Mouse (Mus musculus): ENCODE results near the gene Gale.
"Not testable (repeated sequence)": the region's sequence is repeated elsewhere in the genome, so short reads cannot be mapped to it uniquely, and the experiment has no call there.

Gale gene

DNA sequence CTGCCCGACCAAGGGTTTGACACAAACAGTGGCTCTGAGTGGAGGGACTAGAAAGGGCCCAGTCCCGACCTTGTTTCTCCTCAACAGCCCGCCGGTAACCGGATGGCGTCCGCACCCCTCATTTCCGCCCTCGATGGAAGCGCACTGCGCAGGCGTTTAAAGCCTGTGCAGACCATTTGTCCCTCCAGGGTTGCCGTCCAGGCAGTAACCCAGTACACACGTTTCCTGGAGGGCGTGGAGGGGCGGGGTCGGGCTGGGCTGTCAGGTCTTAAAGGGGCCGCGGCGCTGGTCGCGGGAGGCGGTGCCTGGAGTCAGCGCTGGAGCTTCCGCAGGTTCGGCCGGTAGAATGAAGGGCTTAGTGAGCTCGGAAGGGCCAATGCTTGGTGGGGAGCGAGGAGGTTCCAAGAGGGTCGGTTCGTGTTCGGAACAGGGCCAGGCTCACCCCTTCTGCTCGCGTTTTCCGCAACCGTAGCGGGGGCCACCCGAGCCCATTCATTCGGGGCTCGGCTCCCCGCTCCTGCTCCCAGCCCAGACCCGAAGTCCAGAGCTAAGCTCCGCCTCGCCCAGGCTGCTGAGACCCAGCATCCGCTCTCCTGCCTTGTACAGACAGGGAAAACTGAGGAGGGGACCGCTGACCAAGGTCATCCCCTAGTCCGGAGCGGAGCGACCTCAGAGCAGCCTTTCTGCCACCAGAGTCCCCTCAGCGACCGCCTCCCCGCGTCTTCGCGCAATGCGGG lies at the start of gene Gale:
Gene Gale (plus strand): TSS at position 271 of the 737 bp plus-strand sequence.
- in situ Hi-C loops (cut with MboI; ENCODE audit: low sequenced_read_pairs): no loop called here

- in situ Hi-C loops (cut with MboI; ENCODE audit: low sequenced_read_pairs): loop anchor here (5.0 kb wide), 1 partner anchor 36 kb away; no protein-coding TSS in a partner anchor
Measured at GRCm38 (mm10) chr4:135918635-135919279, 44.8 kb upstream of the Gale start.

DNA sequence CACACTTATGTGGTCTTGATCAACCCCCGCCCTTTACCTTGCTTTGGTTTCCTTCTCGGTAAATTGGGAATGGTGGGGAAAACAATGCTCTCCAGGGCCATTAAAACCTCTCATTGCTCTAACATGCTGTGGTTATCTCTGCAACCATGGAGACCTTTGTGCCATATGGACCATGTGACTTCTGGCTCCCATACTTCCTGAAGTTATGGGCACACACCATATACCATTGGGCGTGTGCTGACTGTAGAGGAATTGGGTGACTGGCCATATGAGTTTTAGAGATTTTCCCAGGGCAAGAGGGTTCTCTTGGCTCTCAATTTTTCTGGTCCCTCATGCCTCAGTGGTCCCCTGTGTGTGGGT lies 44.3 kb upstream of the Gale start:
- in situ Hi-C loops (cut with MboI; ENCODE audit: low sequenced_read_pairs): loop anchor here (5.0 kb wide), 1 partner anchor 37 kb away; no protein-coding TSS in a partner anchor

DNA sequence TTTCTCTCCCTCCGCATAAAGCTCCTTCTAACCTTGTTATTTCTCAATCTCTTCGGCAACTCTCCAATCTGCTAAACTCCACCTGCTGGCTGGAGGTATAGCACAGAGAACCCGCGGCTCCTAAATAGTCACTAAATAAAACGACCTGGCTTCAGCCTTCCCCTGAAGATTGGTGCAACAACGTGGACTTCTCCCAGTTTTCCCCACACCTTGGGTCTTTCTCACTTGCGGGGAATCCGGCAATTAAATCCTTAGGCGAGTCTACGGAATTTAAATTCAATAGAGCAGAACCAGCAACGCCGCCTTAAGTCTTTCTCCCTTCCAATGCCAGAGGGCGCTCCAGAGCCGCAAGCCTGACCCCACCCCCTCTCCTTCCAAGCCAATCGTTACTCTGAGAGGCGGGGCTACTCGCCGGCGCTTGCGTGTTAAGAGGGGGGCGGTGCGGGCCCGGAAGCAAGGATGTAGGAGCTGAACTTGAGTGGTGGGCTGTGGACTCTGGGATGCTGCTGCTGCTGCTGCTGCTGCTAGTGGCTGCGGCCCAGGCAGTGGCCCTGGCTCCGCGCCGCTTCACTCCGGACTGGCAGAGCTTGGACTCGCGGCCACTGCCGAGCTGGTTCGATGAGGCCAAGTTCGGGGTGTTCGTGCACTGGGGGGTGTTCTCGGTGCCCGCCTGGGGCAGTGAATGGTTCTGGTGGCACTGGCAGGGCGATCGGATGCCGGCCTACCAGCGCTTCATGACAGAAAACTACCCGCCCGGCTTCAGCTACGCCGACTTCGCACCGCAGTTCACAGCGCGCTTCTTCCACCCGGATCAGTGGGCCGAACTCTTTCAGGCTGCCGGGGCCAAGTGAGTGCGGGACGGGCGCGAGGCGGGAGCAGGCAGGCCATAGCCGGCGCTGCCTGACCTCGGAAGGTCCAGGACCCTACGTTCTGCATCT lies 43.0 kb upstream of the Gale start, which contains the start of gene Fuca1:
Gene Fuca1 (plus strand): TSS at position 432 of the 938 bp plus-strand sequence.
- in situ Hi-C loops (cut with MboI; ENCODE audit: low sequenced_read_pairs): no loop called here

DNA sequence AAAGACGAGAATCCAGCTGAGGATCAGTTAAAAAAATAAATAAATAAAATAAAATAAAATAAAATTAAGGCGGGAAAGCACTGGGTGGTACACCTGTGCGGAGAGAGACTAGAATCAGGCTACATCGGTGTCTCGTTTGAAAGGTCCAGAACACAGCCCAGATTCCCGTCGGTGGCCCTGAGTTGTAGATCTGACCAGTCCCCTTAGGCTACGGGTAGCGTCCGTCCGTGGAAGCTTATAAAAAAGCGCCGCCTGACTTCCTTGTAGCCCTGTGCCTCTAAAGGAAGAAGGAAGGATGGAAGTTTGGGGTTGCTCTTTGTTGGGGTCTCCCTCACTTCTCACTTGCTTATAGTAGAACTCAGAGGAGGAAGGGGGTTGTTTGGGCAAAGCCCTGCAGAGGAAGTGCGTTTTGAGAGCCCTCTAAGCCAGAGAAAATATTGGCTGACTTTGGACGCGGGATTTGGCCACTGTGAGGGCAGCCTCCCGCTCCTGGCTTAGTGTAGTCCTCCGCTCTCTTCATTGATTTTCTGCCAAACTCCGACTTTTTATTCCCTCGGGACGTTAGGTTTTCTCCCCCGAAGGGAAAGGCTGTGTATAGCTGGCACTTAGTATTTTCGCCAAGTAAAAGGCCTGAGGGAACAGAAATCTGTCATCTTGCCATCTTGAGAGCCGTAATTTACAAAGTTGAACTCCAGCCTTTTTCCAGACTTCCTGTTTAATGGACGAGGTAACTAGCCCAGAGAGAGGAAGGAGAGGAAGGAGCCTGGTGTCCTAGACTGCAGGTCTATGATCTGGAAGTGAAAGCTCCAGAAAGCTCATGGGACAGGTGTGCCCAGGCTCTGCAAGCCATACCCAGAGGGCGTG lies 42.0 kb upstream of the Gale start:
- in situ Hi-C loops (cut with MboI; ENCODE audit: low sequenced_read_pairs): no loop called here

DNA sequence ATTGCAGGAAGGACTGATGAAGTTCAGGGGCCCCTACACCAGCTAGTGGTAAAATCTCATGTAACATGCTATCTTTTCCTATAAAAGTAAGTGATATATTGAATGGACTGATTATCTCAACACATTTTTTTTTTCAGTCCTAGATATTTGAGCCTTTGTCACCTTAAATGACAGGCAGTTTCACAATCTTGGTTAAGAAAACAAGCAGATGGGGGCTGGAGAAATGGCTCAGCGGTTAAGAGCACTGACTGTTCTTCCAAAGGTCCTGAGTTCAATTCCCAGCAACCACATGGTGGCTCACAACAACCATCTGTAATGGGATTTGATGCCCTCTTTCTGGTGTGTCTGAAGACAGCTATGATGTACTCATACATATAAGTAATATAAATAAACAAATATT lies 41.3 kb upstream of the Gale start:
- in situ Hi-C loops (cut with MboI; ENCODE audit: low sequenced_read_pairs): no loop called here

- in situ Hi-C loops (cut with MboI; ENCODE audit: low sequenced_read_pairs): no loop called here
Measured at GRCm38 (mm10) chr4:135924418-135924817, 39.1 kb upstream of the Gale start.

- in situ Hi-C loops (cut with MboI; ENCODE audit: low sequenced_read_pairs): no loop called here
Measured at GRCm38 (mm10) chr4:135925341-135925740, 38.2 kb upstream of the Gale start.

GRCm38 (mm10) chr4:135926195-135926808 lies 37.2 kb upstream of the Gale start:
- in situ Hi-C loops (cut with MboI; ENCODE audit: low sequenced_read_pairs): no loop called here

DNA sequence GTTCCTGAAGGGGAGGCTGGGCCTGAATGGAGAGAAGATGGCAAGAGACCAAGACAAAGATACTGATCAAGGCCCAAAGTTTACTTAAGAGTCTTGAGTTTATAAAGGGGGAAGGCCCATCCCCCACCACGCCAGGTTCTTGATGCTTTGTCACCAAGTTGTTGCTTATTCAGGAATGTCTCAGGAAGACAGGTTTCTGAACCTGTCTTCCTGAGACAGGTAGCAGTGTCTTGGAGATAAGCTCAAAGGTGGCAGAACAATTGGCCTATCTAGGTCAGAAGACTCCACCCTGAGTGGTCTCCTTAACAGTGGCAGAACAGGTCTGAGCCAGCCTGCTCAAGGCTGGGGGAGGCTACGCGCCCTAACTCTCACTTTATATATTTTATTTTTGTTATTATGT lies 36.7 kb upstream of the Gale start:
- in situ Hi-C loops (cut with MboI; ENCODE audit: low sequenced_read_pairs): no loop called here

GRCm38 (mm10) chr4:135928376-135928775 lies 35.2 kb upstream of the Gale start:
- in situ Hi-C loops (cut with MboI; ENCODE audit: low sequenced_read_pairs): no loop called here

DNA sequence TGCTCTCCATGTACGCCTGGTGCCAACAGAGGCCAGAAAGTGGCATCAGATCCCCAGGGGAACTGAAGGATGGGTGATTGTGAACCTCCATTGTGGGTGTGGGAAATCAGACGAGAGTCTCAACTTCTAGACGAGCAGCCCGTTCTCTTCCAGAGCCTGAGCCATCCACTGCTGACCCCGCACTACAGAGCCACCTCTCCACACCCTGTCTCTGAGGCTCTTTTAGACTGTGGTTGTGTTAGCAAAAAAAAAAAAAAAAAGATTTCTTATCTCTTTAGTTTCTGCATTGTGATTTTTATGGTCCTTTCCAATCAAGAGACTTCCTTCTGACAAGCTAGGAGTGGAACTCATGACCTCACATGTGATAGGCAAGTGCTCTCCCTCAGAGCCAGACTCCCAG lies 34.1 kb upstream of the Gale start:
- in situ Hi-C loops (cut with MboI; ENCODE audit: low sequenced_read_pairs): no loop called here

DNA sequence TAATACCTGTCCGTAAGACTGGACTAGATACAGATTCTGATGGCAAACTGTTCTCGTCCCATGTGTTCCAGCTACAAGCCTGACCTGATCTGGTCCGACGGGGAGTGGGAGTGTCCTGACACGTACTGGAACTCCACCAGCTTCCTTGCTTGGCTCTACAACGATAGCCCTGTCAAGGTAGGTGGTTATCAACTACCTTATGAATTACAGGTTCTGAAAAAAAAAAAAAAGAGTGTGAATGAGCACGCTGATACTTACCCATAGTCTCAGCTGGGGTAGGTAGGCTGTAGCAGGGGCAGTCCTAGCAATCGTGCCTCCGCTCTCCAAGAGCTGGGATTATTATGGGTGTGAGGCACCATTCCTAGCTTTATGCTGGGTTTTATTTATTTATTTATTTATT lies 33.7 kb upstream of the Gale start:
- in situ Hi-C loops (cut with MboI; ENCODE audit: low sequenced_read_pairs): loop anchor here (10.0 kb wide), 1 partner anchor 125 kb away; no protein-coding TSS in a partner anchor

DNA sequence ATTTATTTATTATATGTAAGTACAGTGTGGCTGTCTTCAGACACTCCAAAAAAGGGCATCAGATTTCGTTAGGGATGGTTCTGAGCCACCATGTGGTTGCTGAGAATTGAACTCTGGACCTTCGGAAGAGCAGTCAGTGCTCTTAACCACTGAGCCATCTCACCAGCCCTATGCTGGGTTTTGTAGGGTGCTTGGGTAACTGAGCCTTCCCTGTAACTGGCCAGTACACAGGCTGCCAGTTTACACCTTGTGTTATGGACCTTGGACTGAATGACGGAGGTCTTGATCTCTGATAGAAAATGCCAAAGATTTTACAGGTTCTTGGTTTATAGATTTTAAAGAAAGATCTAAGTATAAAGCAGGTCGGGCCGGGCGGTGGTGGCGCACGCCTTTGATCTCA lies 33.3 kb upstream of the Gale start:
- in situ Hi-C loops (cut with MboI; ENCODE audit: low sequenced_read_pairs): loop anchor here (10.0 kb wide), 1 partner anchor 125 kb away; no protein-coding TSS in a partner anchor

DNA sequence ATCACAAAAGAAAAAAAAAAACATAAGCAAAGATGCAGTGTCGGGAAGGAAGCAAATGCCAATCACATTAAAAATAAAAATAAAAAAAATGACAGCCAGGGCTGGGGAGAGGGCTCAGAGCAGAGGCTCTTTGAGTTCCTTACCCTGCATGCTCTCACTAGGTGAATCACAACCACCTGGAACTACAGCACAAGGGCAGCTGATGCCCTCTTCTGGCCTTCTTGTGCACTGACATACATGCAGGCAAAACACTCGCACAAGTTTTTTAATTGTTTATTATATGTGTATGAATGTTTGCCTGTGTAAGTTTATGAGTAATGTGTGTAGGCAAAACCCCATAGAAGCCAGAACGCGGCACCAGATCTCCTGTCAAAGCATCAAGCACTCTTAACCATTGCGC lies 31.7 kb upstream of the Gale start:
- in situ Hi-C loops (cut with MboI; ENCODE audit: low sequenced_read_pairs): loop anchor here (10.0 kb wide), 1 partner anchor 127 kb away; no protein-coding TSS in a partner anchor

DNA sequence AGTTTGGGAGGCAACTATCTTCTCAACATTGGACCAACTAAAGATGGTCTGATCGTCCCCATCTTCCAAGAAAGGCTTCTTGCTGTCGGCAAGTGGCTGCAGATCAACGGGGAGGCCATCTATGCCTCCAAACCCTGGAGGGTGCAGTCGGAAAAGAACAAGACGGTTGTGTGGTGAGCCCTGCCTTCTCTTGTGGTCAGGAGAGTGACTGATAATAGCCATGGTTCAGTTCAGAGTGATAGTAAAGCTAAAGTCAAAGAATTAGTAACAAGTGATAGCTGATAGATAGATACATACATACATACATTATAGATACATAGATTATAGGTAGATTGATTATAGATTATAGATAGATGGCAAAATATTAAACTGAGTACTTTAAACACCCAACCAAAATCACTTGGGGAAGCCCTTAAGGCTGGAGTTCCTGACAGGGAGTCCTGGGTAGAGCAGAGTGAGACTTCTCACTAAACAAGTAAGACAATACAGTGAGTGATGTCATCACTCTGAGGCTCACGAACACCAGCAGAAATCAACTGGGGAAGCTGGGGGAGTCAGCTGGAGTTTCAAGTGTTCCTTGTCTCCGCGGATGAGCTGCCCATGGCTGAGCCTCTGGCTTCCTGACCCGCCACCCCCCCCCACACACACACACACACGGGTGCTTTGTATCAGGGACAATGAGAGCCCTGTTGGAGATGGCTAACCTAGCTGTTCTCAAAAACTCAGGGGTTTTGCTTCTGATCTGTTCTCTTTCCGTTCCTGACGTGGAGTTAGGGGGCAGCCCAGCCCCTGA lies 28.6 kb upstream of the Gale start:
- in situ Hi-C loops (cut with MboI; ENCODE audit: low sequenced_read_pairs): loop anchor here (10.0 kb wide), 1 partner anchor 130 kb away; no protein-coding TSS in a partner anchor

GRCm38 (mm10) chr4:135935502-135935901 lies 28.0 kb upstream of the Gale start:
- in situ Hi-C loops (cut with MboI; ENCODE audit: low sequenced_read_pairs): loop anchor here (10.0 kb wide), 1 partner anchor 131 kb away; no protein-coding TSS in a partner anchor

DNA sequence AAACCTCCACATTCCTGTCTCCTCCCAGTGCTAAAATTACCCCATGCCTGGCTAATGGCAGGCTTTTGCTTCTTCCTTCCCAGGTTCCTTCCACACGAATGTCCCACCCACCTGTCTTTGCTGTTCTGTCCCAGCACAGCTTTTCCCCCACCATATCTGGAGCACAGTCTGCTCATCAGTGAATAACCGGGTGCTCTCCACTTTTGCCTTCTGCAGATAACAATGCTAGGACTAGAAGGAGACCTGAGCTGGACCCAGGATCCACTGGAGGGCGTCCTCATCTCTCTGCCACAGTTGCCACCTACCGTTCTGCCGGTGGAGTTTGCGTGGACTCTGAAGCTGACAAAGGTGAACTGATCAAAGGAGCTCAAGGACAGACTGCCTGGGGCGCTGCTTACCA lies 24.7 kb upstream of the Gale start:
- in situ Hi-C loops (cut with MboI; ENCODE audit: low sequenced_read_pairs): loop anchor here (10.0 kb wide), 1 partner anchor 134 kb away; no protein-coding TSS in a partner anchor

GRCm38 (mm10) chr4:135941026-135941425 lies 22.5 kb upstream of the Gale start:
- in situ Hi-C loops (cut with MboI; ENCODE audit: low sequenced_read_pairs): not testable (repeated sequence)

All from CH12F3 (cell line).